Mouse (Mus musculus) urinary bladder, postnatal 25 days (tissue): ENCODE measurements around the gene Mettl24.

Experiments
- DNase-seq: peaks from one replicate; pipeline ENCODE4 v3.0.0; 2022; ENCODE audit warnings: low spot score

Mettl24 gene

GRCm38 (mm10) chr10:40685641-40686040 lies 2.6 kb downstream of the Mettl24 start:
- no peak for DNase-seq

- DNase-seq: no peak
Observed at GRCm38 (mm10) chr10:40686976-40687375, 3.9 kb downstream of the Mettl24 start.

GRCm38 (mm10) chr10:40687407-40687806 lies 4.3 kb downstream of the Mettl24 start:
- DNase-seq: no peak

- DNase-seq: no peak
Observed at GRCm38 (mm10) chr10:40688266-40688665, 5.2 kb downstream of the Mettl24 start.

GRCm38 (mm10) chr10:40688873-40689272 lies 5.8 kb downstream of the Mettl24 start:
- no peak for DNase-seq

- no peak for DNase-seq
Observed at GRCm38 (mm10) chr10:40698652-40699051, 15.6 kb downstream of the Mettl24 start.

- DNase-seq: no peak
Observed at GRCm38 (mm10) chr10:40711127-40711526, 28.0 kb downstream of the Mettl24 start.

GRCm38 (mm10) chr10:40713018-40713608 lies 30.0 kb downstream of the Mettl24 start:
- peak; percentile 38 for DNase-seq

GRCm38 (mm10) chr10:40713829-40714228 lies 30.7 kb downstream of the Mettl24 start:
- no peak for DNase-seq

GRCm38 (mm10) chr10:40715151-40715550 lies 32.1 kb downstream of the Mettl24 start:
- no peak for DNase-seq

GRCm38 (mm10) chr10:40716296-40716695 lies 33.2 kb downstream of the Mettl24 start:
- no peak for DNase-seq

- no peak for DNase-seq
Observed at GRCm38 (mm10) chr10:40716713-40717112, 33.6 kb downstream of the Mettl24 start.

GRCm38 (mm10) chr10:40718362-40718761 lies 35.3 kb downstream of the Mettl24 start:
- no peak for DNase-seq

- DNase-seq: no peak
Observed at GRCm38 (mm10) chr10:40719062-40719461, 36.0 kb downstream of the Mettl24 start.

GRCm38 (mm10) chr10:40720883-40721282 lies 37.8 kb downstream of the Mettl24 start:
- DNase-seq: no peak

GRCm38 (mm10) chr10:40724342-40724741 lies 41.3 kb downstream of the Mettl24 start:
- DNase-seq: no peak

GRCm38 (mm10) chr10:40725066-40725465 lies 42.0 kb downstream of the Mettl24 start:
- DNase-seq: no peak

- DNase-seq: no peak
Observed at GRCm38 (mm10) chr10:40725471-40725870, 42.4 kb downstream of the Mettl24 start.

- DNase-seq: no peak
Observed at GRCm38 (mm10) chr10:40726288-40726902, 43.3 kb downstream of the Mettl24 start.

- no peak for DNase-seq
Observed at GRCm38 (mm10) chr10:40726989-40727388, 43.9 kb downstream of the Mettl24 start.

GRCm38 (mm10) chr10:40730200-40730599 lies 47.1 kb downstream of the Mettl24 start:
- DNase-seq: no peak

- DNase-seq: no peak
Observed at GRCm38 (mm10) chr10:40733291-40733690, 50.2 kb downstream of the Mettl24 start.

- no peak for DNase-seq
Observed at GRCm38 (mm10) chr10:40736172-40736571, 53.1 kb downstream of the Mettl24 start.
